Mouse (Mus musculus): ENCODE data around the gene Tmem132c. TPM values are rescaled to one million over a fixed set of nuclear protein-coding genes. Genes with fewer than 3 reads are reported as not detected.

The Tmem132c gene
- polyA plus RNA-seq, 1 experiment from 2014 or later = 2.0 TPM

DNA sequence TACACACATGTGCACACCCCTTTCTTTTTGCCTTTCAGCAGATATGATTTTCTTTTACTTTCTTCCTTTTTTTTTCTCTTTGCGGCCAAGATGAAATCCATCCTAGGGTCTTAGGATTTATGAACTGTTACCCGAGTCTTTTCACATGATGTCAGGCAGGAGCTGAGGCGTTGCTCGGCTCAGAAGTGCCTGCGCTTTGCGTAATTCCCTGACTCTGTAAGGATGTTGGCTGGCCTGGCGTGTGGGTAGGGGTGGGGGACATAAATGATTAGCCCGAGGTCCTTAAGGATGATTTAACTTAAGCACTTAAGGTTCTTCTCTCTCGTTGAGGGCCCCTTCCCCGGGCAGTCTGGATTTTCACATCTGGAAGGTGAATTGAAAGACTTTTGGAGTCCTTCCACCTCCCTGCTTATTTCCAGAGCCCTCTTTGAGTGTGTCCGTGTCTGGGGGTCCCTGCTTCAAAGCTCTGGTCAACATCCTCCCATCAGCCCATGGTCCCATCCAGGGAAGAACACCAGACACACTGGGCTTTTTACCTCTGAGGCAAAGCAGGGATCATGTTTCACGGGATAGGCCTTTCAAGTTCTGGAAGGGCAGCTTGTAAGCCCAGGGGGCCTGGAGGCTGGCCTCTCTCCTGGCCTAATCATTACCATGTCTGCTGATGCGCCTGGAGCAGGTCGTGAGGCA lies 68.9 kb downstream of the Tmem132c start:
- H3K27ac ChIP-seq = no peak overlapping the region
- ATAC-seq (ENCODE audit: insufficient read depth, low FRiP score, low read depth) = peak; percentile 53; the same call in 1 of the 2 replicates
- H3K9ac ChIP-seq = no peak overlapping the region
- no peaks in the 10 kb centered on the region for H3K9me3 ChIP-seq
- H3K4me3 ChIP-seq (replicated peaks) = no peak overlapping the region
- no peak overlapping the region for H3K4me2 ChIP-seq
- 36% methylated on average over 14 of the region's 14 CpGs for WGBS
- no peaks in the 10 kb centered on the region for H3K27me3 ChIP-seq (replicated peaks)
- H3K4me1 ChIP-seq = no peaks in the 10 kb centered on the region
- no peaks in the 10 kb centered on the region for H3K36me3 ChIP-seq

DNA sequence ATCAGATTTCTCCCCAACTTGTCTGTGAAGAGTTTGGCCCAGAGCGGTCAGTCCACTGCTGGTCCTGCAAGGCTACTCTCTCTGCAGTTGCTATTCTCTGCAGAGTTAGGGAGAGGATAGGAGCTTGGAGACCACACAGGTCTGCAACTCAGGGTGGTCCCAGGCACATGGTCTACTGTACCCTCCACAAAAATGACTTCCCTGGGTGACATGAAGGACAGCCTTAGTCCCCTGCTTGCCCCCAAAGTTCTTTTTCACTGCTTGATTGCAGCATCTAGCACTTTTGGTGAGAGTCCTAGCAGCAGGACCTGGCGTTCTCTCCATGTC lies 69.4 kb downstream of the Tmem132c start:
- H3K9ac ChIP-seq = no peak overlapping the region
- H3K27ac ChIP-seq = no peak overlapping the region
- no peaks in the 10 kb centered on the region for H3K27me3 ChIP-seq (replicated peaks)
- H3K4me1 ChIP-seq = no peaks in the 10 kb centered on the region
- H3K9me3 ChIP-seq = no peaks in the 10 kb centered on the region
- H3K4me2 ChIP-seq = no peak overlapping the region
- 64% methylated on average over 2 of the region's 2 CpGs for WGBS
- H3K36me3 ChIP-seq = no peaks in the 10 kb centered on the region
- peak; percentile 39; the same call in 1 of the 2 replicates for ATAC-seq (ENCODE audit: insufficient read depth, low FRiP score, low read depth)
- no peak overlapping the region for H3K4me3 ChIP-seq (replicated peaks)

DNA sequence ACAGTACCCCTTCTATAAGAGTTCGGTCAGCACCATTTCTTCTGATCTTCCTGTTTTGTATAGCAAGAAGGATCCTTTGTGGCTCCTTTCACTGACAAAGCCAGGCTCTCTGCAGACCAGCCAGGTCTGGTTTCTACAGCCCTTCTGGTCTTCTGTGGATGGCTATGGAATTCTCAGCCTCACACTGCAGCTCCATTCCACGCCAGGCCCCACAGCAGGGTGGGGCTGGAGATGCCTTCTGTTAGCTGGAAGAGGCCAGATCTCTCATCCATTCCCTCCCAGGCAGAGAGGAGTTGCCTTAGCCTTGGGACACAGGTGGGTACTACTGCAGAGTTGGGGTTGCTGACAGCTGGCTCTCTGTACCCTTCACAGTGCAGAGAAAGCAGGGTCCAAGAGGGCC lies 72.0 kb downstream of the Tmem132c start:
- Histone ChIP-seq H3K9ac (no peak overlapping the region), H3K4me1 (no peaks in the 10 kb centered on the region), H3K36me3 (no peaks in the 10 kb centered on the region), H3K4me2 (no peak overlapping the region), H3K27me3 (replicated peaks) (no peaks in the 10 kb centered on the region), H3K9me3 (no peaks in the 10 kb centered on the region), H3K4me3 (replicated peaks) (no peak overlapping the region), H3K27ac (no peak overlapping the region)
- ATAC-seq (ENCODE audit: insufficient read depth, low FRiP score, low read depth) = no peak
- 57% methylated on average over 2 of the region's 2 CpGs for WGBS

GRCm38 (mm10) chr5:127319096-127319779 lies 77.6 kb downstream of the Tmem132c start:
- 47% methylated on average over 12 of the region's 12 CpGs for WGBS
- H3K27ac ChIP-seq = no peak overlapping the region
- peaks cover 11% of the 10 kb centered on the region; the same call in 1 of the 2 replicates for H3K4me1 ChIP-seq
- no peak overlapping the region for H3K4me3 ChIP-seq (replicated peaks)
- no peak overlapping the region for H3K4me2 ChIP-seq
- H3K9me3 ChIP-seq = no peaks in the 10 kb centered on the region
- no peaks in the 10 kb centered on the region for H3K36me3 ChIP-seq
- no peaks in the 10 kb centered on the region for H3K27me3 ChIP-seq (replicated peaks)
- no peak for ATAC-seq (ENCODE audit: insufficient read depth, low FRiP score, low read depth)
- H3K9ac ChIP-seq = no peak overlapping the region

- Histone ChIP-seq H3K36me3 (no peaks in the 10 kb centered on the region), H3K27me3 (replicated peaks) (no peaks in the 10 kb centered on the region), H3K4me2 (no peak overlapping the region), H3K9me3 (no peaks in the 10 kb centered on the region), H3K4me3 (replicated peaks) (no peak overlapping the region), H3K27ac (no peak overlapping the region), H3K9ac (no peak overlapping the region), H3K4me1 (peaks cover 11% of the 10 kb centered on the region; the same call in 1 of the 2 replicates)
- WGBS = 48% methylated on average over 2 of the region's 2 CpGs
- ATAC-seq (ENCODE audit: insufficient read depth, low FRiP score, low read depth) = no peak
Measured at GRCm38 (mm10) chr5:127324645-127325044, 83.0 kb downstream of the Tmem132c start.

DNA sequence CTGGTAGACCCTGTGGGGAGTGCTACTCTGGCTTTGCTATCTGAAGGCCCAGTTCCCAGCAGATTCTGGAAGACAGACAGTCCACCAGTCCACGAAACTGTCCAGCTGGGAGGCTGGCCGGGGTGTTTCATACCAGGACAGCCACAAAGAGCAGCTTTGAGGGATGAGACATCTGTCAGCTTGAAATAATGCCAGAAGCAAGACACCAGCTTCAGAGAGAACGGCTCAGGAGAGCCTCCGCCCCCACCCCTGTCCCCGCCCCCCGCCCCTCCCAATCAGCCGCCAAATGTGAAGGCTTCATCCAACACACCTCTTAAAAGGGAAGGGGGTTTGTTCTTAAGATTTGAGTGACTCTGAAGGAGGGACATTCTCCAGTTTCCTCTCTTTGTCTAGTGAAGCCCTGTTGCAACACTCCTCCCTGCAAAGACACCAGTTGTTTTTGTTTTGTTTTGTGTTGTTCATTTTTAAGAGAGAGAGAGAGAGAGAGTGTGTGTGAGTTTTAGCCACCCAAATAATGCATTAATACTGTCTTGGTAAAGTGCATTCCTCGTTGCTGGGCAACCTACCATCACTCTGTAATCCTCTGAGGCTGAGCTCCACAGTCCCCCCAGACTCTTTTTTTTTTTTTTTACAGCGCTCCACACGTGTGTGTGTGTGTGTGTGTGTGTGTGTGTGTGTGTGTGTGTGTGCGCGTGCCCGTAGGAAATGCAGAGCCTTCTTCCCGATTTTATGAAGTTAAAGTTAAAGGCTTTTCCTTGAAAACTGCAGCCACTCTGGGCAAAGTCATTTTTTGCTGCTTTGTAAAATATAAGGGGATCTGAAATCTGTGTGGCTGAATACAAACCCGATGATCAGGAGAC lies 94.7 kb downstream of the Tmem132c start:
- Histone ChIP-seq H3K36me3 (no peaks in the 10 kb centered on the region), H3K9ac (no peak overlapping the region), H3K27me3 (replicated peaks) (no peaks in the 10 kb centered on the region), H3K4me1 (peaks cover 12% of the 10 kb centered on the region), H3K4me3 (replicated peaks) (no peak overlapping the region), H3K9me3 (no peaks in the 10 kb centered on the region), H3K27ac (no peak overlapping the region), H3K4me2 (peak overlapping the region; percentile 27; the same call in 1 of the 2 replicates)
- 8% methylated on average over 15 of the region's 15 CpGs for whole genome bisulfite sequencing
- ATAC-seq (ENCODE audit: insufficient read depth, low FRiP score, low read depth) = peak; percentile 59

DNA sequence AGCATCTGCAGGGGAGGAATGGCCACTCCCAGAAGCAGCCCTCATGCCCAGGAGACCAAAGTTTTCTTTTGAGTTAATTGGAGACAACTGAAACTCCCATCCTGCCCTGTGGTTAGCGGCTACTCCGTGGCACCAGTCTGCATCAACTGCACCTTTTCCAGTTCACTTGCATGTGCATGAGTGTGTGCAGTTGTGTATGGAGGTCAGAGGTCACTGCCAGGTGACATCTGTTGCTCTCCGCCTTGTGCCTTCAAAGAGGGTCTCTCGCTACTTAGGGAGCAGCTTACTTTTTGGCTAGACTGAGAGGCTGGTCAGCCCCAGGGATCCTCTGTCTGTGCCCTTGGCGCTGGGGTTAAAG lies 95.3 kb downstream of the Tmem132c start:
- 34% methylated on average over 5 of the region's 5 CpGs for WGBS
- no peaks in the 10 kb centered on the region for H3K27me3 ChIP-seq (replicated peaks)
- H3K4me2 ChIP-seq = no peak overlapping the region
- H3K27ac ChIP-seq = no peak overlapping the region
- H3K9me3 ChIP-seq = no peaks in the 10 kb centered on the region
- H3K4me1 ChIP-seq = peaks cover 12% of the 10 kb centered on the region
- ATAC-seq (ENCODE audit: insufficient read depth, low FRiP score, low read depth) = no peak
- no peak overlapping the region for H3K9ac ChIP-seq
- H3K4me3 ChIP-seq (replicated peaks) = no peak overlapping the region
- no peaks in the 10 kb centered on the region for H3K36me3 ChIP-seq

- Histone ChIP-seq H3K27me3 (replicated peaks) (no peaks in the 10 kb centered on the region), H3K9ac (no peak overlapping the region), H3K36me3 (no peaks in the 10 kb centered on the region), H3K27ac (no peak overlapping the region), H3K4me1 (peaks cover 12% of the 10 kb centered on the region), H3K4me2 (no peak overlapping the region), H3K9me3 (no peaks in the 10 kb centered on the region), H3K4me3 (replicated peaks) (no peak overlapping the region)
- ATAC-seq (ENCODE audit: insufficient read depth, low FRiP score, low read depth) = no peak
- WGBS = 19% methylated on average over 5 of the region's 5 CpGs
Measured at GRCm38 (mm10) chr5:127339016-127339435, 97.4 kb downstream of the Tmem132c start.

- H3K27me3 ChIP-seq (replicated peaks) = no peaks in the 10 kb centered on the region
- peaks cover 5% of the 10 kb centered on the region; the same call in 1 of the 2 replicates for H3K4me1 ChIP-seq
- no peaks in the 10 kb centered on the region for H3K9me3 ChIP-seq
- no peaks in the 10 kb centered on the region for H3K36me3 ChIP-seq
- H3K4me3 ChIP-seq (replicated peaks) = no peak overlapping the region
- no peak overlapping the region for H3K4me2 ChIP-seq
- no peak overlapping the region for H3K27ac ChIP-seq
- WGBS = 23% methylated on average over 3 of the region's 3 CpGs
- H3K9ac ChIP-seq = no peak overlapping the region
- no peak for ATAC-seq (ENCODE audit: insufficient read depth, low FRiP score, low read depth)
Measured at GRCm38 (mm10) chr5:127341158-127341557, 99.5 kb downstream of the Tmem132c start.

DNA sequence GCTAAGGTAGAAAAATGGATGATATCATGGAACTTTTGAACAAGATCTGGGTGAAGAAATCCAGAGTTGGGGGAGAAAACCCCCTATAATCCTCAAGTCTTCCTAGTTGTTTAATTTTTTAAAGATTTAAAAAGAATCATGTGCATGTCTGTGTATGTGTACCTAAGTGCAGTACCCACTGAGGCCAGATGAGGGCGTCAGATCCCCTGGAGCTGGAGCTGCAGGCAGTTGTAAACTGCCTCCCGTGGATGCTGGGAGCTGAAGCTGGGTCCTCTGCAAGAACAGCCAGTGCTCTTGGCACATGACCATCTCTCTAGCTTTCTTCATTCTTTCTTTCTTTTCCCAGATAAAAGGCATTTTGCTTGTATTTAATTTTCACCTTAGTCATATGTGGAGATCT lies 103.1 kb downstream of the Tmem132c start:
- H3K4me2 ChIP-seq = no peak overlapping the region
- H3K4me1 ChIP-seq = peaks cover 3% of the 10 kb centered on the region; the same call in 1 of the 2 replicates
- no peaks in the 10 kb centered on the region for H3K27me3 ChIP-seq (replicated peaks)
- no peak overlapping the region for H3K27ac ChIP-seq
- no peaks in the 10 kb centered on the region for H3K36me3 ChIP-seq
- H3K9ac ChIP-seq = no peak overlapping the region
- H3K9me3 ChIP-seq = no peaks in the 10 kb centered on the region
- ATAC-seq (ENCODE audit: insufficient read depth, low FRiP score, low read depth) = no peak
- no peak overlapping the region for H3K4me3 ChIP-seq (replicated peaks)
- WGBS = 53% methylated on average over 2 of the region's 2 CpGs

GRCm38 (mm10) chr5:127346364-127346763 lies 104.8 kb downstream of the Tmem132c start:
- WGBS = 76% methylated on average over 2 of the region's 2 CpGs
- H3K27ac ChIP-seq = no peak overlapping the region
- no peak overlapping the region for H3K4me3 ChIP-seq (replicated peaks)
- no peaks in the 10 kb centered on the region for H3K9me3 ChIP-seq
- H3K36me3 ChIP-seq = no peaks in the 10 kb centered on the region
- H3K9ac ChIP-seq = no peak overlapping the region
- ATAC-seq (ENCODE audit: insufficient read depth, low FRiP score, low read depth) = no peak
- H3K27me3 ChIP-seq (replicated peaks) = no peaks in the 10 kb centered on the region
- no peak overlapping the region for H3K4me2 ChIP-seq
- H3K4me1 ChIP-seq = peaks cover 3% of the 10 kb centered on the region; the same call in 1 of the 2 replicates

Measured in stomach, embryonic 15.5 days (tissue).